Mouse (Mus musculus): Measurements from ENCODE around the gene Olah.
"Not testable (repeated sequence)": the region's sequence is repeated elsewhere in the genome, so short reads cannot be mapped to it uniquely, and the experiment has no call there.

The Olah gene

DNA sequence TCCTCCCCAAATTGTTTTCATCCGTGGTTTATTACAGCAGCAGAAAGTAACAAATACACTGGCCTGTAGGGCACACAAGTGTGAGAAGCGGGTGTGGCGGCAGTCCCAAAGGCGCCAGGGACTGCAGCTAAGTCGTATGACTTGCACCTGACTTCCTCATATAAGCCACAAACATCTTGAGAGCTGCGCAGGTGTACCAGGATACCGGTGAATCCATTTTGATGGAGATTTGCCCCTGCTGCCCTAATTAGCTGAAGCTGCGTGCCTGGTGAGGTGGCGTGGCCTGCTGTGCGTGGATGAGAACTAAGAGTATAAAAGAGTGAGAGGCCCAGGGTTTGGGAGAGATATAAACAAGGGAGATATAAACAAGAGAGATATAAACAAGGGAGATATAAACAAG lies at the start of gene Olah:
Gene Olah (minus strand): TSS at position 101 of the 400 bp plus-strand sequence.
- in situ Hi-C loops (cut with MboI, MseI), result not testable (repeated sequence)

DNA sequence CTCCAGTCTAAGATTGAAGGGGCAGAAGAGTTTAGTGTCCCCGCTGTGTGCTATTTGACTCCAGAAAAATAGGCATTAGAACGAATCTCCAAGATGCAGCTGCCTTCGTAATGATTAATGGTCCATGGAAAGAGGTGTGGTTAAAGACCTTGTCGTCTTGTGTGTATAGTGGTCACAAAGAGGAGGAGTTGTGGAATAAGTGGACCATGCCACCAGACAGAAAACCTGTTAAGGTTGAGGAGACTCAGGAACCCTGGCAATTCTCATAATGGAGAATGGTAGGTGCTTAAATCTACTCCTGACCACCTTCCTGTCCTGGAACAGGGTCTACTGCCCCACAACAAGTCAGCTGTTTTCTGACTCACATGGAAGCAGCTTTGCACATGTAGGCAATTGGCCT lies 49.0 kb upstream of the Olah start:
- in situ Hi-C loops (cut with MboI, MseI), result no loop called here

GRCm38 (mm10) chr2:3444206-3444605 lies 47.2 kb upstream of the Olah start:
- in situ Hi-C loops (cut with MboI, MseI), result no loop called here

DNA sequence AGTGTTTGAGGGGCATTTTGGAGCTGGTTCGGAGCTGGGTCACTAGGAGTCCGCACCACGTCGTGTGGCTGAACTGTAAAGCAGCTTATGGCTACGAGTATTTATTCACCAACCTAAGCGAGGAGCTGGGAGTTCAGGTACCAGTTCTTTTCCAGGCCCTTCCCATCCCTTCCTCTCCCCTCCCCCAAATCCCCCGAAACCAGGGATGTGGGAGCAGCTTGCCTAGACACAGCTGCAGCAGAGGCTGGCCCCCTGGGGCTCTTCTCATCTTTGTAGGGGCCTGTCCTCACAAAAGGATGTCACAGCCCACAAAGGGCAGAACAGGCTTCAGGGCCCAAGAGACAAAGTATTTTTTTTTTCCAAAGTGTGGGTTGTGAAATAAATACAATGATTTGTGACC lies 40.9 kb upstream of the Olah start:
- in situ Hi-C loops (cut with MboI, MseI), result no loop called here

DNA sequence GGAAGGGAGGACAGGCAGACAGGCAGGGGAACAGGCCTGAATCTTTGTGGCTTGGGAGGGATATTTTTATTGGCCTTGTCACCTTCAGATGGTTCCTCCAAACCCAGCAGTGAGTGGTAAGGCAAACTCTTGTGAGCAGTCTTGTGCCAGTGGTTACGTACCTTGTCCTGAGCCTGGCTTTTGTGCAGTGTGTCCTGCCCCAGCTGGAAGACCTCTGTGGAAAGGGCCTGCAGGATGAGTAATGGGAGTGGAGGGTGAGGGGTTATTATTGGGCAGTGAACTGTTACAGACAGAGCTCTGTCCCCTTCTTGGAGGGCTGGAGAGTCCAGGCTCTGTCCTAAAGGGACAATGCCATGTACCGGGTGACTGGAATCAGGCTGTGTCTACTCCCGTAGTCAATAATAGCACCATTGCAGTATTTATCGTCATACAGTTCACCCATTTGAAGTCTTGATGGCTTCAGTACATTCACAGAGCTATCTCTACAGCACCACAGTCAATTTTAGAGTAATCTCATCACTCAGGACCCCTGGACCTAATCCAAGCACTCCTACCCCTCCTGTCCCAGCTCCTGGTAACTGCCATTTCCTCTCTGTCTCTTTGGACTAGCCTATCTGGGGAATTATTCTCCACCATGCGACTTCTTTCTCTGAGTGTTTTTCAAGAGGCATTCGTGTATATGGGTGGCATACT lies 38.5 kb upstream of the Olah start:
- in situ Hi-C loops (cut with MboI, MseI), result no loop called here

DNA sequence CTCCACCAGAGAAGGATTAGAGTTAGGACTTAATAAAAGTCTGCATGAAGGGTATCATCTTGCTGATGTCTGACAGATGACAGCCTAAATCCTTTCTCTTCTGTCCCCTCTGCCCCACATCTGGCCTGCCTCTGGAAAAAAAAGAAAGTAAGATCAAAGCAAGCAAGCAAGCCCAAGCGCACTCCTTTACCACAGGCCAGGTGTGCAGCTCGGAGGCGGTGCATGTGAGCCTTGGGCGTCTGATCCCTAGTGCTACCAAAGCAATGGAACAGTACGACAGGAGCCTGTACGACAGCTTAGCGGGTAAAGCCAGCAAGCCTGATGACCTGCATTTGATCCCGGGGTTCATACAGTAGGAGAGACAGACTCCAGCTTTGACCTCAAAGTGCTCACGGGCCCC lies 33.9 kb upstream of the Olah start:
- in situ Hi-C loops (cut with MboI, MseI), result no loop called here

DNA sequence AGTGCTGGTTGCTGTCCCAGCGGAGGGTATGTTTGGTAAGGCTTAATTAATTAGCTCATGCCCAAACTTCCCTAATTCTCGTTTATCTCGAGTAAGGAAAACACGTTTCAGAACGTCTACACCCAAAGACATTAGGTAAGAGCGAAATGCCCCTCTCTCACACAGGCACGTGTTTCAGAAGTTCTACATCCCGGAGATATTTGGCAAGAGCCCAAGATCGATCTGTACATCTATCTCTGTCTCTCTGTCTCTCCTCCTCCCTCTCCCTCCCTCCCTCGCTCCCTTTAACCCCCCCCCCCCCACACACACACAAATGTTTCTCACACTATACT lies 27.5 kb upstream of the Olah start:
- in situ Hi-C loops (cut with MboI, MseI), result loop anchor here in 1 of 2 experiments (10.0 kb wide), 1 partner anchor 140 kb away; the partner anchor contains the start of gene Nmt2

DNA sequence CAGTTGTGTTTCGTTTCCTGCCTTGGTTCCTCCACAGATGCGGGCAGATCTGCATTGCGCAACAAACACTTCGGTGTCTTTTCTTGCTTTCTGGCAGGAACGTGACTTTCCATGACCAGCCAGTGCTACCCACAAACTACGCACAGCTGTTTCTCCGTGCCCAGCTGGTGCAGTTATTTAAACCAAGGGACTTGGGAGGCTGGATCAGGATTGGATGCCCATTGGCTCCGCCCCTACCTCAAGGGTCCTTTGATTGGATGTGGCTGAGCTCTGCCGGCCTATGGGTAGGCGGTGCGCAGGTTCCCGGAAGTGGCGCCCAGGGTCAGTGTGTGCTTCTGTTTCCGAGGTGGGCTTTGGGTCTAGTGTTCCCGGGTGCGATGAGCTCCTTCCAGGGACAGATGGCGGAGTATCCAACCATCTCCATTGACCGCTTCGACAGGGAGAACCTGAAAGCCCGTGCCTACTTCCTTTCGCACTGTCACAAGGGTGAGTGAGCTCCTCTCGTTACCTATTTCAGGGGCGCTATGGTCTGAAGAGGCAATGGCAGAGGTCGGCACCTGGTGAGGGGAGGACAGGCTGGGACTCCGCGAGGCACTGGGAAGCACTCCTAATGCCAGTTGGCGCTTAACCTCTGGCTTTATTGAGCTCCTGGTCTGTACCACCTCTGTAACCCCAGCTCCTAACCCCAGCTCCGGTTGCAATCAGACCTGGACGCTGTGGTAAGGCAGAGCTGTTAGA lies 27.0 kb upstream of the Olah start, which contains the start of gene Dclre1c:
Gene Dclre1c (plus strand): TSS at position 291 of the 738 bp plus-strand sequence.
- in situ Hi-C loops (cut with MboI, MseI), result loop anchor here in 1 of 2 experiments (10.0 kb wide), 1 partner anchor 139 kb away; the partner anchor contains the start of gene Nmt2

GRCm38 (mm10) chr2:3422548-3422947 lies 25.5 kb upstream of the Olah start, which contains the start of gene Meig1:
Gene Meig1, minus strand, starts transcription at chr2:3422648.
- in situ Hi-C loops (cut with MboI, MseI), result loop anchor here in 1 of 2 experiments (10.0 kb wide), 1 partner anchor 138 kb away; the partner anchor contains the start of gene Nmt2

DNA sequence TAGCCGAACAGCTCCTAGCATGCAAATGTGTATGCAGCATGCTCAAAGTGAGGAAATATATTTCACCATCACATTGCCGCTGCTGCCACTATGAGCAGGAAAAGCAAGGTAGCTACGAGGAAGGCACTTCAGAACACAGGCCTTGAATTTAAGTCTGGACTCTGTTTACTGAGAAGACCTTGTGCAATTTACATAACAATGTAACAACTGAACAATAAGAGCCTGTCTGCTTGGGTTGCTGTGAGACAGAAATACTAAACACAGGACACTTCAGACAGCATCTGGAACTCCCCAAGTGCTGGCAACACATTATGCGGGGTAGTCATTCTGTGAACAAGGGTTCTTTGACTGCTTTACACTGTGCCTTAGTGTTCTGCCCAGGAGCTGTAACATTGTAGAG lies 23.1 kb upstream of the Olah start:
- in situ Hi-C loops (cut with MboI, MseI), result loop anchor here in 1 of 2 experiments (10.0 kb wide), 1 partner anchor 135 kb away; the partner anchor contains the start of gene Nmt2

GRCm38 (mm10) chr2:3418883-3419431 lies 21.9 kb upstream of the Olah start:
- in situ Hi-C loops (cut with MboI, MseI), result no loop called here

- in situ Hi-C loops (cut with MboI, MseI), result no loop called here
Measured at GRCm38 (mm10) chr2:3415676-3416075, 18.7 kb upstream of the Olah start.

GRCm38 (mm10) chr2:3414241-3414640 lies 17.2 kb upstream of the Olah start:
- in situ Hi-C loops (cut with MboI, MseI), result loop anchor here in 1 of 2 experiments (5.0 kb wide), 1 partner anchor 72 kb away; no protein-coding TSS in a partner anchor

DNA sequence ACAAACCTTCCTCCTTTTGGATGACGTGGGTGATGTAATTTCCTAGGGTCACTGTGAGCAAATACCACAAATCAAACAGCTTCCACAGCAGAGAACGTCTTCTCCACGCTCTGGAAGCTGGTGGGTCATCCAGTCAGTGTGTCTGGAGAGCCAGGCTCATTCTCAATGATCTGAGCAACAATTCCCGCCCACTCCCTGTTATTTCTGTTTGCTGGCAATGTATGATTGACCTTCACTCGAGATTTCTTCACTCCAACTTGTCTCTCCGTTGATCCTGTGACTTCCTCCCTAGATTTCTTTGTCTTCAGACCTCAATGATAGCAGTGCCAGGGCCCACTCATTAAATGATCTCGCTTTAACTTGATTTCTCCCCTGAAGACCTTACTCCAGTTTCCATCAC lies 10.7 kb upstream of the Olah start:
- in situ Hi-C loops (cut with MboI, MseI), result loop anchor here in 1 of 2 experiments (10.0 kb wide), 1 partner anchor 63 kb away; no protein-coding TSS in a partner anchor

DNA sequence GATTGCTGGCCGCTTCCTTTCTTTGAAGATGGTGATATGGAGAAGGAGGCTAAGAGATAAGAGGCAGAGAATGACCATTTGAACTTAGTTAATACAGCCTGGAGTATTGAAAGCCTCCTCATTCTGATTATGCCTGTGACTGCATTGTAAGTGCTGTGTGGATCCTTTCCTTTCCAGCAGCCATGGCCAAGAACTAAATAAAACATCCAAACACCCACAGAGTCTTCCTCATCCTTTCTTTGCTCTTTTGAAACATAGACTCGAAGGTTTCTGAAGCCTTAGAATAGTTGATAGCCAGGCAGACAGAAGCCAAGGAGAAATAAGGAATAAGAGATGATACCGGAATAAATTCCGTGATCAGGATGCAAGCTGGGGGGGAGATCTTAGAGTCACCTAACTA lies 9.0 kb upstream of the Olah start:
- in situ Hi-C loops (cut with MboI, MseI), result loop anchor here in 1 of 2 experiments (10.0 kb wide), 1 partner anchor 61 kb away; no protein-coding TSS in a partner anchor

DNA sequence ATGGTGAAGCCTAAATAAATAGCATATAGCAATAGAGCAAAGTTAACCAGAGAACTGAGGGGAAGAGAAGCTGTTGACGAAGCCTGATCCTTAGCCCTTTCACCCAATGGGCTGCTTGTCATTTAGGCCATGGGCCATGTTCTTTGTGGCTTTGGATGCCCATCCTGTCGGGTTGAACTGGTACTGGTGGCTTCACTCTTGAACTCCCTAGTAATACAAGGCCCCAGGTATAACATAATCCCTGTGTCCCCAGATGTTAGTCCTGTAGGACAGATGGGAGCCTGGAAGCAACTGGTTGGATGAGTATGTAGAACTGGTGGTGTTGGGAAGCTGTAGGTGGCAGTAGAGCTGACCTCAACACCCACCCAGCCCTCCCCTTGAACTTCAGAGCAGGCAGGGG lies 5.1 kb downstream of the Olah start:
- in situ Hi-C loops (cut with MboI, MseI), result no loop called here

DNA sequence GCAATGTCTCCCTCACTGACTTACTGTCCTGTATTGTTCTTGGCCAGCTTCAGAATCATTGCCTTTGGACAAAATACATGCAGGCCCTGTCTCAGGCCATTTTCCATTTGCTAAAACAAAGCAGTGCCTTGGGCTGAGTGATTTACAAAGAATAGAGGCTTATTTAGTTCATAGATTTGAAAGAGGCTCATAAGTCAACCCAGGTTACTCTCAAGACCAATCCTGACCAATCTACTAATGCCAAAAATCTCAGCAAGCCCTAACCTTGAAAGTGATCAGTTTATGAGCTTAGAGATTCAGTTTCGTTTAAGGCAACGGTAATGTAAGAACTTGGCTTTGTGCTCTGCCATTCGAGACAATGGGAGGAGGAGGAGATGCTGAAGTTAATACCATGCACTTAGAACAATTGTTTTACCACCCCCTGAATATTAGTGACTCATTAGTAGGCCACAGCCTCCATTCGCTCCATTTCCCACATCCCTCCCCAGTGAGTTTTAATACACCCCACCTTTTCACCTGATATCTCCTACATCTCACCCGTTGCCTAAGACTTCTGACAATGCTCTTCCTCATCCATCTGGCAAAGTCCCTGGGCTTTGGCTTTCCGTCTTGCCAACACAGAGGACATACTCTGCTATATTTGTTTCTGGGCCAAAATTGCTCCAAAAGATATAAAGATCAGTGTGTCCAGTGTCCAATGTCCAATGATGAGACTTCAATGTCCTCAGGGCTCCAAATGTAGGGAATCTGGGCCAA lies 9.7 kb downstream of the Olah start:
- in situ Hi-C loops (cut with MboI, MseI), result no loop called here

GRCm38 (mm10) chr2:3365127-3365526 lies 31.9 kb downstream of the Olah start:
- in situ Hi-C loops (cut with MboI, MseI), result no loop called here

DNA sequence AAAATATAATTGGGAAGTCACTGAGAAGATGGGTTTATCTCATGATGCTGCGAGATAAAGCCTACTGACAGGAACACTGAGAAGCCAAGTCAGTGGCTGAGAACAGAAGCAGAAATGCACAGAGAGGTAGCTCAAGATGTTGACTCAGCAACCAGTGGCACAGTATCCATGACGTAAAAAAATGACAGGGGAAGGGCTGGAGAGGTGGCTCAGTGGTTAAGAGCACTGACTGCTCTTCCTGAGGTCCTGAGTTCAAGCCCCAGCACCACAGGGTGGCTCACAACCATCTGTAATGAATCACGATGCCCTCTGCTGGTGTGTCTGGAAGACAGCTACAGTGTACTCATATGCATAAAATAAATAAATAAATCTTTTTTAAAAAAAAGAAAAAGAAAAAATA lies 35.9 kb downstream of the Olah start:
- in situ Hi-C loops (cut with MboI, MseI), result no loop called here

- in situ Hi-C loops (cut with MboI, MseI), result no loop called here
Measured at GRCm38 (mm10) chr2:3357887-3358286, 39.1 kb downstream of the Olah start.

GRCm38 (mm10) chr2:3356311-3356710 lies 40.7 kb downstream of the Olah start:
- in situ Hi-C loops (cut with MboI, MseI), result no loop called here
